Mouse (Mus musculus) gastrocnemius, postnatal 4 days (tissue): ENCODE data around the gene Adk. TPM values are rescaled to one million over a fixed set of nuclear protein-coding genes. Genes with fewer than 3 reads are reported as not detected.

ENCODE experiments used
- DNase-seq, 2 experiments: peaks; one replicate each; pipeline ENCODE4 v3.0.0; 2021 to 2022; ENCODE audit warnings: low spot score in 2 of 2, mixed read lengths in 2 of 2
- total RNA-seq, 2 experiments: library from RNA; stranded (reverse); gene quantifications; 2 replicates each; pipeline ENCODE4 v1.2.3; 2021

Gene Adk
- total RNA-seq, 2 experiments from 2014 or later: 40.6 to 57.3 TPM

DNA sequence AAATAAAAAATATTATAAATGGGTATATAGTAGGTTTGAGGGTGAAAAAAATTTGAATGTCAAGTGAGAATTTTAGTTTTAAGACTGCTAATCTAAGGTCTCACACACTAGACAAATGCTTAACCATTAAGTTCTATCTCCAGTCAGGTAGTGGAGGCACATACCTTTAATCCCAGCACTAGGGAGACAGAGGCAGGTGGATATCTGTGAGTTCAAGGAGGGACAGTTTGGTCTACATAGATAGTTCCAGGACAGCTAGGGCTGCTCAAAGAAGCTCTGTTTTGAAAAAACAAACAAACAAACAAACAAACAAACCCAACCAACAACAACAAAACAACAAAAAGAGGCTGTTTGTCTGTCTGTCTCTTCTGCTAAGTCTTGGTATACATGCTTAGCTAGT, 43.9 kb downstream of the Adk start:
- no peak for DNase-seq

- no peak for DNase-seq
These were observed 44.3 kb downstream of the Adk start for GRCm38 (mm10) chr14:21096689-21097088.

DNA sequence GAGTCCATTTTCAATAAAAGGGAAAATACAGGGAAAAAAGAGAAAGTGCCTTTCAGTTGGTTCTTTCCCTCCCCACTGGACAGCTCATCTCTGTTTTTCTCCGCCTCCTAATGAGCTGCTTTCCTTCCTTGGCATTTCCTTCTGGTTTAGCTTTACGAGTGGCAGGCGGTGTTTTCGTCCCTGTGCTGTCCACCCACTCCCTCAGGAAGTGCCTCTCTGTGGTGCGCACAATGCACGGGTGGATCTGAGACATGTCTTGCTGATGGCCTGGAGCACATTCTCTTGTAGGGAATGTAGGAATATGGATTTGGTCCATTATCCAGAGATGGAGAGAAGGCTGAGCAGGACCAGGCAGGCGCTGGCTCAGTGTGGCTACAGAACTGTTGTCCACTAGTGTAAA, 47.0 kb downstream of the Adk start:
- no peak for DNase-seq

- DNase-seq: no peak
These were observed 48.5 kb downstream of the Adk start for GRCm38 (mm10) chr14:21100876-21101275.

DNA sequence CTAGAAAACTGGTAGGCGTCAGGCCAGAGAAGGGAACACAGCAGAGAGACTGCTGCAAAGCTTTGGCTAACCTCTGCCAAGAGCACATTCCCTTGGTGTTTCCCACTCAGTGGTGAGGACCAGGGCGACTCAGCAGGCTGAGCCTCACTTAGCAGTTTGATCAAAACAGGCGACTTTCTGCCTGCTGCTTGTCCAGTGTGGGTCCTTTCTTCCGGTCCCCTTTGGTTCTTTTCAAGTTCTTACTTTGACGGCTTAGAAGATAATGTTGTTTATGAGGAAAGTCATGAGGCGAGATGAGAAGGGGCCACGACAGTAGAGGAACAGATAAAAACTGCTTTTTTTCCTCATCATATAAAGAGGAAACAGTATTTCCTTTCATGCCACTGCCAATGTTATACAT, 49.2 kb downstream of the Adk start:
- DNase-seq: peak in 1 of 2 experiments; percentile 57

GRCm38 (mm10) chr14:21102666-21103203, 50.4 kb downstream of the Adk start:
- DNase-seq: no peak

DNA sequence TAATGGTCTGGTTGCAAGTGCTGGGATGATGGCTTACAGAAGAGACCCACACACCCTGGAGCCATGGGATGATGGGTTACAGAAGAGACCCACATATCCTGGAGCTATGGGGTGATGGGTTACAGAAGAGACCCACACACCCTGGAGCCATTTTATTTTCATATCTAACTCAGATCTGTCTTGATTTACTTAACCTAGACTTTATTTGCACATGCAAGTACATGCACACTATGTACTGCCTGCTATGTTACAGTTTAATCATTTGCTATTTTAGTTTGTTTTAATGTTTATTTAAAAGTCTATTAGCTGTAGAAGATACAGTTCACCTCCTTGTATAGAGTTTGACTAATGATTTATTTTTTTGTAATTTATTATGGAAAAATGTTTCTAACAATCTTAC, 52.7 kb downstream of the Adk start:
- no peak for DNase-seq

- no peak for DNase-seq
These were observed 54.2 kb downstream of the Adk start for GRCm38 (mm10) chr14:21106582-21106981.

DNA sequence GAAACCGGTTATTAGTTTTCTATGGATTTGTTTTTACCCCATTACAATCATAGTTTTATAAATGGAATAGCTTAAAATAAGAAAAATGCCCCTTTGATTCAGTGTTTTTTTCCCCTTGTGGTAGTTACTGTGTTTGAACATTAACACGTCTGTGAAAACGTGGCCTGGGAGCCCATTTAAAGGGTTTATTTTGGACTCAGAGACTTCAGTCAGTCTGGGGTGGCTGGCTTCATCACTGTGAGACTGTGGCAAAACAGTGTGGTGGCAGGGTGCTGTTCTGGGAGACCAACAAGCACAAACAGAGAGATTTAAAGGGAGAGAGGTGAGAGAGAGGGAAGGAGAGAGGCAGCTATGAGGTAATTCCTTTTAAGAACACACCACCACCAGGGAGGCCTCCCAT, 55.2 kb downstream of the Adk start:
- DNase-seq: no peak

DNA sequence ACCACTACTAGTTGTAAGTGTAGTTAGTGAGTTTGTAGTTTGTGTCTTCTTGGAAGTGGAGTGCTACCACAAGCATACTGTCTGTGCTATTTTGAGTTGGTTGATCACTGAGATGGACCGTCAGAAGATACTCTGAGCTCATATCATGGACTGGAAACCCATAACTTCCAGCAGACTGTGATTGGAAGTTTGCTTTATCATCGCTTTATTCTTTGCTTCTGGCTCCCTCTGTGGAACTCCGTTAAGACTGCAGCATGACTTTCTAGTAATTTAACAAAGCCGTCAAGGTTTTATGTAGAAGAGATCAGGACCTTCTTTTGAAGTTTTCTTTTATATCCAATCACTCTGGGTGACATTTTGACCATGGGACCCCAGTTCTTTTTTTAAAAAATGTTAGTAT, 58.1 kb downstream of the Adk start:
- DNase-seq: no peak

DNA sequence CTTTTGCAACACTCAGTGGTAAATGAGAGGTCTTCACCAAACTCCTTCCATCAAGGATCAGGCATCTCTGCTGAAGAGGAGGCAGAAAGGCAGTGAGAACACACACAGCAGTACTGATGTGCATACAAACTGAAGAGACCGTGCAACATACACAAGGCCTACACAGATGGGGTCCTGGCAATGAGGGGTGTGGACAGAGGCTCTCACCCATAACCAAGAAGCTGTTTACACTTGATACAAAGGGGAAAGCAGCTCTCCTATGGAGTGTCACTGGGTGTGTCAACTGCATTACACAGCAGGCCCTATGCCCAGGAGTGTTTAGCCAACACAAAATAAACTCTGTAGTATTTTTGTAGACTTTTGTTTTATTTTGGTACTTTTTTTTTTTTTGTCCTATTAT, 59.1 kb downstream of the Adk start:
- no peak for DNase-seq

GRCm38 (mm10) chr14:21112174-21112573, 59.8 kb downstream of the Adk start:
- no peak for DNase-seq

GRCm38 (mm10) chr14:21112742-21113141, 60.4 kb downstream of the Adk start:
- no peak for DNase-seq

DNA sequence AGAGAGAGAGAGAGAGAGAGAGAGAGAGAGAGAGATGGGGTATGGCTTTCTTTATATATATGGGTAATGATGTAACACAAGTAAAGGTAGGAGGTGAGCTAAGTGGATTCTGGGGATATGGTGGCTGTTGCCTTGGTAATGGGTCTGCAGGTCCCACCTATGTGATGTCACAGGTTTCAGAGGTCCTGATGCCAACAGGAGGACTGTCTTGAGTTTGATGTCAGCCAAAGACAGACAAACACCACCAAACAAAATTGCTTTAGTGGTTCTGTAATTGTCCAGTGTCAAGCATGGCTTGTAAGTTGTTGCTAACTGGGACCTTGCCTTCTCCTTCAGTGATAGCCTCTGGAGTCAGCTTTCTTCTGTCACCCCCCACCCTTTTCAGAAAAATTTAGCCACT, 62.0 kb downstream of the Adk start:
- no peak for DNase-seq

GRCm38 (mm10) chr14:21115318-21115717, 62.9 kb downstream of the Adk start:
- no peak for DNase-seq

- no peak for DNase-seq
These were observed 63.6 kb downstream of the Adk start for GRCm38 (mm10) chr14:21115888-21116460.

- no peak for DNase-seq
These were observed 65.7 kb downstream of the Adk start for GRCm38 (mm10) chr14:21118095-21118494.

- no peak for DNase-seq
These were observed 67.4 kb downstream of the Adk start for GRCm38 (mm10) chr14:21119653-21120313.

- peak in 1 of 2 experiments; percentile 48 for DNase-seq
These were observed 68.1 kb downstream of the Adk start for GRCm38 (mm10) chr14:21120473-21120872.

DNA sequence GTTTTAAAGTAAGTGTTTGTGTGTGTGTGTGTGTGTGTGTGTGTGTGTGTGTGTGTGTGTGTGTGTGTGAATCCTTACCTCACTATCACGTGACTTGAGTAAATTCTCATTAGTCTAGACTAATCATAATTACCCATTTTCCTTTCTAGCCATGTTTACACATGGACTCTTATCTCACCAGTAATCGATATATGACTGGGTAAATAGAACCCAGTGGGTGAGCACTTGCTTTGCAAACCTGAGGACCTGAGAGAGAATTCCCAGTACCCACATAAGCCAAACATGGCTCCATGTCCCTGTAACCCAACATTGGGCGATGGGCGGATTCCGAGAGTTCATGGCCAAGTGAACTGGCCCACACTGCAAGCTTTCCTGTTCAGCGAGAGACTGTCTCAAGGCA, 74.8 kb downstream of the Adk start:
- DNase-seq: no peak

DNA sequence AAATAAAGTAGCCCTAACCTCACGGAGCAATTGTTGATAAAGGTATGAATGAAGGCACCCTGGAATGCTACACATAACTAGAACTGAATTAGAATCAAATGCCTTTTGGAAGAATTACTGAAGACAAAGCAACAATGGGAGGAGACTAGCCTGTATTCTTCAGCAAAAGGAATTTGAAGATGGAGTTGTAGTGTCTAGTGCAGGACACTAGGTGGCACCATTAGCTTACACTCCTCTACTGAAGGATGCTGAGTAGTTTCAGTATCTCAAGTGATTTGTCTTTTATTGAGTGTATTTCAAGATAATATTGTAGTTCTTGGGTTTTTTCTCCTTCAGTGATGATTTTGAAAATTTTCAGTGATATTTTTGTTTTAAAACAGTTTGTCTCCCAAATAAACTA, 84.5 kb downstream of the Adk start:
- DNase-seq: peak; percentile 29 to 51

DNA sequence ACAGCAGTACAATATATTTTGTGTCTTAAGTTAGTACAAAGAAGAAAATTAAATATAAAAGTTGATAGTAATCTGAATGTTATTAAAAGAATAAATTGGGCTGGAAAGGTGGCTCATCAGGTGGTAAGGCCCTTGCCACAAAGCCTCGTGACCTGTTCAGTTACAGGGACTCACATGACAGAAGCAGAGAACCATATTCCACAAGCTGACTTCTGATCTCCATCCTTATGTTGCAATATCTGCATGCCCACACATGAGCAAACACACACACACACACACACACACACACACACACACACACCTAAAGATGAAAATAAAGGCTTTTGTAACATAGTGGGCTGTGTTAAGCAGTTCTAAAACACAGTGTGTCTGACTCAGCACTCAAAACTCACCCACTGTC, 90.2 kb downstream of the Adk start:
- DNase-seq: no peak
